Mouse (Mus musculus) G1E-ER4 (cell line): ENCODE measurements around the gene Slc7a8. TPM values are rescaled to one million over a fixed set of nuclear protein-coding genes. Genes with fewer than 3 reads are reported as not detected.
A peak's percentile ranks its signal among the peaks of the same experiment; 100 is the strongest.

Experiments
- GATA1 ChIP-seq: IDR thresholded peaks from one replicate; pipeline ENCODE4 v1.8.0; 2012; ENCODE audit warnings: low read length, inconsistent platforms
- polyA plus RNA-seq: library from polyadenylated mRNA; stranded (reverse); fragments of >175 nt; gene quantifications from 2 replicates; pipeline ENCODE4 v1.2.3, GENCODE M21; 2012

Slc7a8 gene
- polyA plus RNA-seq, 1 experiment: 81.1 TPM

DNA sequence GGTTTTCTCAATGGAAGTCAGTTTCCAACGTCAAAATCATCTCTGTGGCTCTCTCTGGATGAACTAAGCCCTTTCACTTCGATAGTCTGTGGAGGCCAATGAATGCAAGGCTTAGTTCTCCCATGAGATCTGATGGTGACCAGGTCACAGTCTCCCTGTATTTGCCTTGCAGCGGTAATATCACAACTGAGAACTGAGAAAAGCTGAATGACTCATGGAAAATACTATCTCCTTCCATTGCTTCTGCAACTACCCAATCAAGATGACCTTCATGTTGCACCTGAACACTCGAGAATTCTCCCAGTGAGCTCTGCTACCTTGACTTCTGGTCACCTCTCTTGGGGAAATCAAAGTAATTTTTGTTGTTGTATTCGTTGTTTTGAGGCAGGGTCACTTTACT lies 54.2 kb downstream of the Slc7a8 start:
- TF ChIP-seq GATA1: no peak

GRCm38 (mm10) chr14:54724049-54724448 lies 57.7 kb downstream of the Slc7a8 start:
- no peak for TF ChIP-seq GATA1

DNA sequence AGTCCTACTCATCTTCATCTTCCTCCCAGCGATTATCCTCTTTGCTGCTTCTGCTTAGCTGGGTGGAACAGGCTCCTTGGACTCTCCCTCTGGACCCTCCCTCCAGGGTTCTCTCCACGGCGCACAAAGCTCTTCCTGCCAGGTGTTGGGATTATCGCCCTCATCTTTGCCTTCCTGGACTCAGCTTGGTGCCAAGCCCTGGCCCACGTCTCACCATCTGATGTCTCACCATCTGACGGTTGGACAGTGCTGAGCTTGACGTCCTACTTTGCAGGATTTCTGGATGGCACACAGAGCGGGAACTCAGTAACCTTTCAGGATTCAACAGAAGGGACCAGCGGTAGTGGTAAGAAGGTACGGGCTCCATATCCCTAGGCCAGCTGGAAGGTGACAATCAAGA lies 60.0 kb downstream of the Slc7a8 start:
- TF ChIP-seq GATA1: no peak

DNA sequence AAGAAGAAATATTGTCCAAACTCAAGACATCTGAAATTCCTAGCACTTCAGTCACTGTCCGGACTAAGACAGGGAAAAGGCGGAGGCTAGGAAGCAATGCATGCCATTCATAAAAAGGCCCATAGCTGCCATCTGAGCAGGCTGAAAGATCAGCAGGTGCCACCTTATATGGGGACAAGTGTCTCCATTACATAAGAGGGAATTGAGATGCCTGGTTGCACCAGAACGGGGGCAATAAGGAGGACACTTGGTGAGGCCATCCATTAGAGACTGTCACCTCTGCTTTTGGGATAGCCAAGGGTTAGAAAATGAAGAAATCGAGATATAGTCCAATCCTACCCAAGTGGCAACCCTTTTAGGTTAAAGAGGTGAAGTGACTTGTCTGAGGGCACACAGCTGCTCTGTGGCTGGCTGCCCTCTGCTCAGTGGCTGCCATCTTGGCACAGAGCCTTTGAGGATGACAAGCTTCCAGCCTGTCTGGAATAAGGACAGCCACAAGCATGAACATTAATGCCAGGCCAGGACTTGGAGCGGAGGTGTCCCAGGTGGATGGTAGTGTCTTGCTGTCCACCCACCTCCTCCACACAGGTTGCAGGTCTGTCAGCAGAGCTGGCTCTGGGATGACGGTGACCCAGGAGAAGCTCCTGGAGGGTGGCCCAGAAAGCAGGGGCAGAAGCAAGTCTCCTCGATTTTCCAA lies 60.9 kb downstream of the Slc7a8 start:
- TF ChIP-seq GATA1: no peak

GRCm38 (mm10) chr14:54720041-54720440 lies 61.7 kb downstream of the Slc7a8 start:
- no peak for TF ChIP-seq GATA1

DNA sequence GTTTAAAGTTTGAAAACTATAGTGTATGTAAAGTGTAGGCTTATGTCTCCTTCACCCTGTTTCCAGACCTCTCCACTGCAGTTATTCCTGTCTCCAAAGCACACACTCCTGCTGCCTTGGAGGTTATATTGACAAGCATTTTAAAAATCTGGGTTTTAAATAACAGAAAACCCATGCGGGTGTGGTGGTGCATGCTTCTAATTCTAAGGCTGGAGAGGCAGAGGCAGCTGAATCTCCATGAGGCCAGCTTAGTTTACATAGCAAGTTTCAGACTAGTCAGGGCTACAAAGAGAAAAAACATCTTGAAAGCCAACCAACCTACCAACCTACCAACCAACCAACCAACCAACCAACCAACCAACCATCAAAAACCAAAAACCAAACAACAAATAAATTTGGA lies 66.3 kb downstream of the Slc7a8 start:
- TF ChIP-seq GATA1: no peak

DNA sequence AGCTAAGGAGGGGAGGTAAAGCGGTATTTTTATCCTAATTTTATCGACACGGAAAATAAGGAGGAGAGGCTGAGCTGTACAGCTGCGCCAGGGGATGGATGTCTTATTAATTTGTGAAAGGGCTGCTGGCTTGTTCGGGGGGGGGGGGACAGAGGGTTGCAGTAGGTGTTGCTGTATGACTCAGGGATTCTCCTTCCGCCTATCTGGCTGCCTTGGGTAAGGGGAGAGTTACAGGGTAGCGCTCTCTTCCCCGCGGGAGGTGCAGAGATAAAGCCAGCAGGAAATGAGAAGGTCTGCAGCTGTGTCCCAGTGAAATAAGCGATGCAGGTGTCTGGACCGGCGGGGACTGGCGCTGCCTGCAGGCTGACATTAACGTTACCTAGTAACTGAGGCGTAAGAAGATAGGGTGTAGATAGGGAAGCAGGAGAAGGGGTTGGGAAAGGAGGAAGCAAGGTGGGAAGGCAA lies 67.1 kb downstream of the Slc7a8 start:
- TF ChIP-seq GATA1: no peak

GRCm38 (mm10) chr14:54714121-54714520 lies 67.6 kb downstream of the Slc7a8 start:
- no peak for TF ChIP-seq GATA1

DNA sequence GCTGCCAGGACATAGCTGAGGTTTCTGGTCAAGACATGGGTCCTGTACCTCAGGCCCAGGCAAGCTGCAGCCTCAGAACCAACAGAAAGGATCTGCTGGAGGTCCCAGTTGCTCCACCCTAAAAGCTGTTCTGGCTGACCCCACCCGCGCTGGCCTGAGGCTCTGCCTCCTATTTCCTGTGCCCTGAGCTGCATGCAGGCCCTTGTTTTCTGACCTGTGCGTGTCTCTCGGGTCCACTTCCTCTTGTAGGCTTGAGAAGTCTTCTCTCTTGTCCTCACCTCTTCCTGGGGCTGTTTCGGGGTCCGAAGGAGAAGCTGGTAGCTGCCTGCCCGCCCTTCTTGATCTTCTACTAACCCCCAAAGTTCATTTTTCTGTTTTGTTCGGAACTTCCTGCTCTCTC lies 68.9 kb downstream of the Slc7a8 start:
- no peak for TF ChIP-seq GATA1

GRCm38 (mm10) chr14:54712074-54712473 lies 69.7 kb downstream of the Slc7a8 start, which contains the start of gene Cebpe:
Gene Cebpe (minus strand): TSS chr14:54712174.
- TF ChIP-seq GATA1: no peak

DNA sequence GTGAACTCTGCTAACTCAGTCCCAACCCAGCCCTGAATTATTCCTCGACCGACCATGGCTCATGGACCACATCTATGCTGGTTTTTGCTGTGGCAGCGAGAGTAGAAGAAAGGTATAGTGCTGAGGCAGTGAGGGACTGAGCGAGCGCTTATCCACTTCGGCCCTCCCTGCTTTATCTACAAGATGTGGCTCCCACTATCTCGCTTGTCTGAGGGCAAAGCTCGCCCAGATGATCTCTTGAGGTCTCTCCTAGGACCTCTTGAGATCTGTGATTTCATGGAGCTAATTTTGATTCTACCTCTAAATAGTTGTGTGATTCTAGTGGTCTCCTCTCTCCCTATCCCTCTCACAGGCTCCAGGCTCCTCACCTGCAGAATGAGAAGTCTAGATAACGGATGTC lies 72.7 kb downstream of the Slc7a8 start:
- TF ChIP-seq GATA1: peak; percentile 52

DNA sequence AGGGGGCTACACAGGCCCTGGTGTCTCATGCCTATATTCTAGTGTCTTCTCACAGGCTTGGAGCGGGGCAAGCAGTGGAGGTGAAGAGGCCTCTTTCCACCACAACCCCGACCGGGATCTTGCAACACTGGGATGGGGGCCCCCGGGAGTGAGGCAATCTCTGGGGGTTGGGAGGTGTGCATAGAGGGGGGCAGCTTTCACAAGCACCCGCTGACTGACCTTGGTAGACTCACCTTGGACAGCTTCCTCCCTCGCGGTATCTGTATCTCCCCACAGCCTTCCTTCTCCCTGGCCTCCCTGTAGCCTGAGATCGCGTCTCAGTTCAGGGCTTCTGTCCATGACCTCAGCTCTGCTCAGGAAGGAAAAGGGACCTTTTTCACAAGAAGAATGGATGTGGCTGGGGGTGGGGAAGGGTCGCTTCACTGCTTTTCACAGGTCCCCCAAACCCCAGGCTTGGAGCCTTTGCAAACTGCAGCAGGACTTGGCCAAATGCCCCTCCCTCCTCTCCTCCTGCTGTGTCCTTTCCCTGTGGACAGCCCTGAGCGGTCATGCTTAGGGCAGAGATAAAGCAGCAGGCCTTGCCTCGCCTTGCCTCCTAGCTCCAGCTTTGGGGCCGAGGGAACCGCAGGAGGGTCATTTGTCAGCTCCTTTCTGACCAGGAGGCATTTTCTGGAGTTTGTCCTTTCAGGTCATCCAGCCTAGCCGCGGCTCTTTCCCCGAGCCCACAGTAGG lies 75.0 kb downstream of the Slc7a8 start:
- no peak for TF ChIP-seq GATA1

DNA sequence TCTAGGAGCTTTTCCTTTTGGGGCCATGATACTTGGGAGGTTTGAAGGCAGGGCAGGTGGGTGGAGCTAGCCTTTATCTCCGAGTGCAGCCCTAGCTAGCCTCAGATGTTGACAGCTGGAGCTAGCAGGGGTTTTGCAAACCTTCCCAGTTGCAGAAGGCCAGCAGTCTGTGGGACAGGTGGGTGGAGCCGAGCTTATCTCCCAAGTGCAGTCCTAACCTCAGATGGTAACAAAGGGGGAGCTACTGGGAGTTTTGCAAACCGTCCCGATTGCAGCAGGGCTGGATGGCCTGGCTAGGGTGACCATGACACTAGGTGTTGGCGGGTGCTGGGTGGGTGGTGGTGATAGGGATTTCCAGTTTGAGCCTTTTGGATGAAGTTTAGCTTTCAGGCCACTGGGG lies 75.9 kb downstream of the Slc7a8 start:
- TF ChIP-seq GATA1: peak; percentile 79

- no peak for TF ChIP-seq GATA1
These were observed 78.5 kb downstream of the Slc7a8 start for GRCm38 (mm10) chr14:54703207-54703606.

DNA sequence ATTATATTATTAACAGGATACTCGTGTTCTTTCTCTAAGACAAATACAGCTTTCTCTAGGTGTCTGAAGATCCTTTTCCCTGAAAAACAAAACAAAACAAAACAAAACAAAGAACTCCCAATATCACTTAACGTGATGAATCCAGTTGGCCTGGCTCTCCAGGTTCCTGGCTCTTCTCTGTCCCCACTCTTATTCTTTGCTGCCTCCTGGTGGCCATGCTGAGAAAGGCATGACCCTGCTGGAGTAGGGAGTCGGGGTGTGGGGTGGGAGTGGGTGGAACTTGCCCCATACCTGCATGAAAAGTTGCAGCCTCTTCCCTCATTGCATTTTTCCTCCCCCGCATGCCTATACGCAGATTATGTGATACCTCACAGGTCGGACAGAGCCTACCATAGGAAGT lies 80.4 kb downstream of the Slc7a8 start:
- TF ChIP-seq GATA1: no peak

DNA sequence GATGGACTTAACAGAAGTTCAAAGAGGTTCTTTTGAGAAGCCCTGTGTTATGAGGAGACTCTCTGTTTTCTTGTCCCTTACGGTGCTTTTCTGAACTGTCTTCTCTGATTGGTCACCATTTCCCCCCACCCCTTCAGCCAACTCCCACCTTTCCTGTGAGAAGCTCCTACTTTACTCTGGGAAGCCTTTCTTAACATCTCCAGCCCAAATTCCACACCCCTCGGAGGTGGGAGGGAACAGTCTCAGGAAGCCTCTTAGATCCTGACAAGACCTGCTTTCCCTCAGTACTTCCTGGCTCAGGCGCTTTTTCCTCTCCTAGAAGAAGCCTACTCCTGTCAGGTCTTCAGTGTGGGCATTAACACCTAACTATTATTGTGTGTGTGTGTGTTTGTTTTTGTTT lies 82.2 kb downstream of the Slc7a8 start:
- no peak for TF ChIP-seq GATA1

DNA sequence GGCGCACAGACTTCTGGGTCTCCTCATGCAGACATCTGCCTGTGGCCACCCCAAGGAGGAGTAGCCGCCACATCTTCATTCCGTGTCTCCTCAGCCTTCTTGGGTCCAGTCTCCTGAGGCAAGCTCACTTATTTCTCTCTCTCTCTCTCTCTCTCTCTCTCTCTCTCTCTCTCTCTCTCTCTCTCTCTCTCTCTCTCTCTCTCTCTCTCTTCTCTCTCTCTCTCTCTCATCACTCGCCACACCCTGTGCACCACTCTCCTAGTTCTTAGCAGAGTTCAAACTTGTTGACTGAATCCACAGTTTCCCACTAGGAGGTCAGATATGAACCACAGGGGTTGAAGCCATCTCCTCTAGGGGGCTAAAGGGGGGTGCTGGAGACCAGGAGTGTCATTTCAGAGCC lies 83.0 kb downstream of the Slc7a8 start, which contains the start of gene Gm29776:
TSS of gene Gm29776 (minus strand) at position 101 of the 400 bp plus-strand sequence.
- no peak for TF ChIP-seq GATA1
